10 mouse cellular contexts compared by ENCODE assay signal in genomic region chr17:62818821-62819220, GRCm38 (mm10).
DNase-seq lines count a peak whose midpoint lies in the region; ATAC-seq lines count a peak whose summit lies in the region.
"Had no signal": no experiment of that assay in that cellular context is flagged by ENCODE, and none has a peak within 500 bp of the region (broad histone marks: within the 10 kb centered on the region; RNA-seq: fewer than 3 reads in every experiment).

No protein-coding gene starts in this region.

- intact Hi-C loops in gastrocnemius, postnatal 36 days (cut with DNase I): no loop called here

- no peaks in the 10 kb centered on the region for H3K9me3 ChIP-seq in lung, embryonic 15.5 days
- H3K9me3 ChIP-seq in embryonic facial prominence, embryonic 14.5 days (ENCODE audit: control insufficient read depth, low read length): no peaks in the 10 kb centered on the region
- H3K9me3 ChIP-seq in limb, embryonic 10.5 days (replicated peaks): no peaks in the 10 kb centered on the region
- H3K9me3 ChIP-seq: stomach, embryonic 15.5 days had no signal

- no peak for DNase-seq in lung, postnatal 10 days
- peak; percentile 42 for DNase-seq in embryonic facial prominence, embryonic 14.5 days (ENCODE audit: low spot score)
- no peak for DNase-seq in limb, embryonic 10.5 days (ENCODE audit: low spot score)
- peak; percentile 18 for DNase-seq in thymus, postnatal 0 days (ENCODE audit: low spot score)
- DNase-seq in urinary bladder, postnatal 14 days (ENCODE audit: low spot score): no peak
- DNase-seq in gastrocnemius, postnatal 36 days: no peak

- H3K9ac ChIP-seq in lung, embryonic 15.5 days: no peak overlapping the region
- H3K9ac ChIP-seq in embryonic facial prominence, embryonic 14.5 days (ENCODE audit: low read depth, low read length): no peak overlapping the region
- H3K9ac ChIP-seq: stomach, embryonic 15.5 days had no signal

- H3K36me3 ChIP-seq in lung, embryonic 15.5 days: no peaks in the 10 kb centered on the region
- H3K36me3 ChIP-seq in embryonic facial prominence, embryonic 14.5 days (ENCODE audit: control insufficient read depth, insufficient read depth, low read length): no peaks in the 10 kb centered on the region
- H3K36me3 ChIP-seq in limb, embryonic 10.5 days: no peaks in the 10 kb centered on the region
- H3K36me3 ChIP-seq: stomach, embryonic 15.5 days had no signal

- no peak overlapping the region for H3K27ac ChIP-seq in lung, embryonic 15.5 days
- H3K27ac ChIP-seq in embryonic facial prominence, embryonic 14.5 days (replicated peaks; ENCODE audit: low read depth, low read length): no peak overlapping the region
- peak overlapping the region; percentile 56 for H3K27ac ChIP-seq in limb, embryonic 10.5 days
- H3K27ac ChIP-seq: stomach, embryonic 15.5 days had no signal

- H3K4me2 ChIP-seq in lung, embryonic 15.5 days: 0 out of 2 replicates have a peak overlapping the region, but pooled peaks have one; percentile 8
- H3K4me2 ChIP-seq in embryonic facial prominence, embryonic 14.5 days (ENCODE audit: low read depth, low read length): peak overlapping the region; percentile 16; the same call in 1 of the 2 replicates
- H3K4me2 ChIP-seq: liver, embryonic 11.5 days; stomach, embryonic 15.5 days had no signal

- peaks cover 12% of the 10 kb centered on the region for H3K4me1 ChIP-seq in lung, embryonic 15.5 days
- peaks cover 27% of the 10 kb centered on the region for H3K4me1 ChIP-seq in embryonic facial prominence, embryonic 14.5 days (ENCODE audit: control insufficient read depth, insufficient read depth, low read length)
- H3K4me1 ChIP-seq in limb, embryonic 10.5 days: peaks cover 70% of the 10 kb centered on the region

- ATAC-seq in lung, embryonic 15.5 days (ENCODE audit: borderline replicate concordance, extremely low read depth, low FRiP score, low TSS enrichment): no peak
- ATAC-seq in embryonic facial prominence, embryonic 14.5 days (ENCODE audit: low read depth): no peak
- ATAC-seq in megakaryocyte-erythroid progenitor cell, adult 5-6 weeks (replicated peaks; ENCODE audit: low FRiP score, low TSS enrichment, poor library complexity, severe bottlenecking): no peak

- H3K27me3 ChIP-seq in lung, embryonic 15.5 days: no peaks in the 10 kb centered on the region
- no peaks in the 10 kb centered on the region for H3K27me3 ChIP-seq in embryonic facial prominence, embryonic 14.5 days (replicated peaks; ENCODE audit: control insufficient read depth, insufficient read depth, low read length)
- H3K27me3 ChIP-seq in limb, embryonic 10.5 days (ENCODE audit: low read depth, poor library complexity, severe bottlenecking): no peaks in the 10 kb centered on the region
- H3K27me3 ChIP-seq: stomach, embryonic 15.5 days had no signal

- H3K4me3 ChIP-seq in lung, embryonic 15.5 days: no peak overlapping the region
- H3K4me3 ChIP-seq in embryonic facial prominence, embryonic 14.5 days (ENCODE audit: low read depth, low read length): no peak overlapping the region
- peak overlapping the region; percentile 17; the same call in 1 of the 2 replicates for H3K4me3 ChIP-seq in limb, embryonic 10.5 days
- H3K4me3 ChIP-seq: stomach, embryonic 15.5 days had no signal

- WGBS in lung, embryonic 15.5 days: 16% methylated on average over 8 of the region's 8 CpGs
- WGBS in embryonic facial prominence, embryonic 14.5 days: 9% methylated on average over 8 of the region's 8 CpGs
- 15% methylated on average over 8 of the region's 8 CpGs for WGBS in limb, embryonic 10.5 days

Comparison
In these comparisons a context has a peak if more than half of its experiments do, and no peak if none do; other contexts are left out.
1. DNase-seq: peak in embryonic facial prominence, embryonic 14.5 days (single experiment) and thymus, postnatal 0 days (single experiment); none in lung, postnatal 10 days (single experiment), limb, embryonic 10.5 days (single experiment), urinary bladder, postnatal 14 days (single experiment) and gastrocnemius, postnatal 36 days (0 of 2).